Mouse (Mus musculus): ENCODE results near the gene Mbtps1. TPM values are rescaled to one million over a fixed set of nuclear protein-coding genes. Genes with fewer than 3 reads are reported as not detected.
A peak's percentile ranks its signal among the peaks of the same experiment; 100 is the strongest.

The Mbtps1 gene
- polyA plus RNA-seq (2016; fragmentation: Nextera tagmentation; extraction: Ambion mirVana), result 96.7 and 110 TPM in 2 replicates

- Histone ChIP-seq H3K9ac (replicated peaks) (peak within 1 kb of the TSS; percentile 90), H3K27ac (replicated peaks) (peak within 1 kb of the TSS; percentile 95), H3K4me3 (peak within 1 kb of the TSS; percentile 89), H3K4me1 (peaks cover 21% of the 10 kb centered on the region), H3K36me3 (peaks cover 23% of the 10 kb centered on the region), H3K9me3 (no peaks in the 10 kb centered on the region), H3K4me2 (replicated peaks) (peak within 1 kb of the TSS; percentile 83), H3K27me3 (no peaks in the 10 kb centered on the region)
- WGBS, result 8% methylated on average over 44 of the region's 63 CpGs
- peak; percentile 95 for ATAC-seq (ENCODE audit: low FRiP score, low read depth)
Observed at GRCm38 (mm10) chr8:119558603-119559401, at the start of gene Mbtps1. TSS of gene Mbtps1 (minus strand) at chr8:119558735.

- no peak overlapping the region for H3K4me3 ChIP-seq
- WGBS, result 78% methylated on average over 2 of the region's 2 CpGs
- H3K9me3 ChIP-seq, result peaks cover 6% of the 10 kb centered on the region; the same call in 1 of the 2 replicates
- no peak for ATAC-seq (ENCODE audit: low FRiP score, low read depth)
- H3K4me2 ChIP-seq (replicated peaks), result no peak overlapping the region
- no peak overlapping the region for H3K9ac ChIP-seq (replicated peaks)
- no peak overlapping the region for H3K27ac ChIP-seq (replicated peaks)
- H3K27me3 ChIP-seq, result no peaks in the 10 kb centered on the region
- peaks cover 11% of the 10 kb centered on the region for H3K4me1 ChIP-seq
- peaks cover 17% of the 10 kb centered on the region for H3K36me3 ChIP-seq
Observed at GRCm38 (mm10) chr8:119606224-119606623, 47.7 kb upstream of the Mbtps1 start.

GRCm38 (mm10) chr8:119604996-119605395, 46.5 kb upstream of the Mbtps1 start, which contains the start of gene Taf1c:
TSS of gene Taf1c (minus strand) at chr8:119605222.
- Histone ChIP-seq H3K9me3 (peaks cover 6% of the 10 kb centered on the region; the same call in 1 of the 2 replicates), H3K27ac (replicated peaks) (no peak within 1 kb of the TSS), H3K9ac (replicated peaks) (peak within 1 kb of the TSS; percentile 79), H3K4me2 (replicated peaks) (peak within 1 kb of the TSS; percentile 93), H3K27me3 (no peaks in the 10 kb centered on the region), H3K4me1 (peaks cover 11% of the 10 kb centered on the region), H3K36me3 (peaks cover 29% of the 10 kb centered on the region), H3K4me3 (peak within 1 kb of the TSS; percentile 81)
- peak; percentile 86 for ATAC-seq (ENCODE audit: low FRiP score, low read depth)
- under 1% methylated on average over 23 of the region's 23 CpGs for WGBS

- Histone ChIP-seq H3K4me2 (replicated peaks) (peak overlapping the region; percentile 93), H3K9me3 (peaks cover 6% of the 10 kb centered on the region; the same call in 1 of the 2 replicates), H3K4me3 (peak overlapping the region; percentile 81), H3K27me3 (no peaks in the 10 kb centered on the region), H3K27ac (replicated peaks) (no peak overlapping the region), H3K36me3 (peaks cover 35% of the 10 kb centered on the region), H3K9ac (replicated peaks) (peak overlapping the region; percentile 79), H3K4me1 (peaks cover 11% of the 10 kb centered on the region)
- no peak for ATAC-seq (ENCODE audit: low FRiP score, low read depth)
- 42% methylated on average over 12 of the region's 12 CpGs for WGBS
Observed at GRCm38 (mm10) chr8:119604398-119604803, 45.9 kb upstream of the Mbtps1 start.

- Histone ChIP-seq H3K36me3 (peaks cover 42% of the 10 kb centered on the region), H3K4me1 (peaks cover 11% of the 10 kb centered on the region), H3K9ac (replicated peaks) (peak overlapping the region; percentile 79), H3K27ac (replicated peaks) (no peak overlapping the region), H3K4me3 (peak overlapping the region; percentile 81; the same call in 1 of the 2 replicates), H3K27me3 (no peaks in the 10 kb centered on the region), H3K4me2 (replicated peaks) (peak overlapping the region; percentile 93), H3K9me3 (peaks cover 2% of the 10 kb centered on the region; the same call in 1 of the 2 replicates)
- no peak for ATAC-seq (ENCODE audit: low FRiP score, low read depth)
- 93% methylated on average over 4 of the region's 4 CpGs for WGBS
Observed at GRCm38 (mm10) chr8:119603771-119604170, 45.2 kb upstream of the Mbtps1 start.

- ATAC-seq (ENCODE audit: low FRiP score, low read depth), result no peak
- H3K4me3 ChIP-seq, result no peak overlapping the region
- H3K27me3 ChIP-seq, result no peaks in the 10 kb centered on the region
- H3K9ac ChIP-seq (replicated peaks), result no peak overlapping the region
- no peaks in the 10 kb centered on the region for H3K9me3 ChIP-seq
- no peak overlapping the region for H3K4me2 ChIP-seq (replicated peaks)
- 86% methylated on average over 7 of the region's 7 CpGs for WGBS
- peaks cover 8% of the 10 kb centered on the region; the same call in 1 of the 2 replicates for H3K4me1 ChIP-seq
- peaks cover 4% of the 10 kb centered on the region; the same call in 1 of the 2 replicates for H3K36me3 ChIP-seq
- H3K27ac ChIP-seq (replicated peaks), result no peak overlapping the region
Observed at GRCm38 (mm10) chr8:119591456-119591855, 32.9 kb upstream of the Mbtps1 start.

- peaks cover 13% of the 10 kb centered on the region for H3K4me1 ChIP-seq
- H3K4me2 ChIP-seq (replicated peaks), result no peak overlapping the region
- H3K27ac ChIP-seq (replicated peaks), result no peak overlapping the region
- H3K4me3 ChIP-seq, result no peak overlapping the region
- no peak for ATAC-seq (ENCODE audit: low FRiP score, low read depth)
- H3K36me3 ChIP-seq, result no peaks in the 10 kb centered on the region
- 79% methylated on average over 14 of the region's 14 CpGs for WGBS
- H3K27me3 ChIP-seq, result 0 out of 2 replicates have a peak, but pooled peaks cover 5% of the 10 kb centered on the region
- H3K9me3 ChIP-seq, result no peaks in the 10 kb centered on the region
- no peak overlapping the region for H3K9ac ChIP-seq (replicated peaks)
Observed at GRCm38 (mm10) chr8:119590348-119590747, 31.8 kb upstream of the Mbtps1 start.

GRCm38 (mm10) chr8:119588844-119589243, 30.3 kb upstream of the Mbtps1 start:
- 0 out of 2 replicates have a peak, but pooled peaks cover 5% of the 10 kb centered on the region for H3K27me3 ChIP-seq
- H3K9me3 ChIP-seq, result no peaks in the 10 kb centered on the region
- H3K4me3 ChIP-seq, result no peak overlapping the region
- H3K36me3 ChIP-seq, result no peaks in the 10 kb centered on the region
- H3K9ac ChIP-seq (replicated peaks), result no peak overlapping the region
- H3K4me1 ChIP-seq, result peaks cover 9% of the 10 kb centered on the region
- 0 out of 2 replicates have a peak overlapping the region, but pooled peaks have one; percentile 20 for H3K27ac ChIP-seq (replicated peaks)
- H3K4me2 ChIP-seq (replicated peaks), result no peak overlapping the region
- WGBS, result 23% methylated on average over 10 of the region's 10 CpGs
- ATAC-seq (ENCODE audit: low FRiP score, low read depth), result no peak; the same call in 1 of the 2 replicates

- 69% methylated on average over 4 of the region's 4 CpGs for WGBS
- no peak overlapping the region for H3K4me2 ChIP-seq (replicated peaks)
- H3K9me3 ChIP-seq, result no peaks in the 10 kb centered on the region
- ATAC-seq (ENCODE audit: low FRiP score, low read depth), result no peak
- 0 out of 2 replicates have a peak, but pooled peaks cover 5% of the 10 kb centered on the region for H3K27me3 ChIP-seq
- peaks cover 9% of the 10 kb centered on the region for H3K4me1 ChIP-seq
- H3K27ac ChIP-seq (replicated peaks), result no peak overlapping the region
- H3K4me3 ChIP-seq, result no peak overlapping the region
- H3K9ac ChIP-seq (replicated peaks), result no peak overlapping the region
- no peaks in the 10 kb centered on the region for H3K36me3 ChIP-seq
Observed at GRCm38 (mm10) chr8:119588321-119588720, 29.8 kb upstream of the Mbtps1 start.

DNA sequence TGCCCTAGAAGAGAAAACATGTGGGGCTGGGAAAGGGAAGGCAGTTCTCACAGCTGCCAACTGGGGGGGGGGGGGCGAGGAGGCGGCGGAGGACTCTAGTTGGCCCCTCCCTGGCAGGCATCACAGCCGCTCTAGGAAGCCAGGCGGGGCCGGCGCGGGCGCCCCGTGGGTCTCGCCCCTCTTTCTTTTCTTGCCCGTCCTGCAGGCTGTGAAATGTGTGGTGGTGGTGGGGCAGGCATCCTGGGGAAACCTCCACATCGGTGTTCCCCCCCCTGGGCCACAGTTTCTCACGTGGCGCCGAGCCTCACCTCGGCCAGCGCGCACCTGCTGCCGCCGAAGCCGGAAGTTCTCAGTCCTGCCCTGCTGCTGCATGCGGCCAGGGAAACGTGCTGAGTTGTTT, 27.4 kb upstream of the Mbtps1 start:
- Histone ChIP-seq H3K27me3 (peaks cover 8% of the 10 kb centered on the region; the same call in 1 of the 2 replicates), H3K4me1 (peaks cover 9% of the 10 kb centered on the region), H3K4me3 (peak overlapping the region; percentile 28), H3K27ac (replicated peaks) (no peak overlapping the region), H3K9ac (replicated peaks) (peak overlapping the region; percentile 29; the same call in 1 of the 2 replicates), H3K9me3 (no peaks in the 10 kb centered on the region), H3K36me3 (no peaks in the 10 kb centered on the region), H3K4me2 (replicated peaks) (peak overlapping the region; percentile 52)
- ATAC-seq (ENCODE audit: low FRiP score, low read depth), result no peak
- 24% methylated on average over 24 of the region's 24 CpGs for WGBS

- H3K4me2 ChIP-seq (replicated peaks), result no peak overlapping the region
- peaks cover under 1% of the 10 kb centered on the region; the same call in 1 of the 2 replicates for H3K4me1 ChIP-seq
- no peak overlapping the region for H3K27ac ChIP-seq (replicated peaks)
- no peak for ATAC-seq (ENCODE audit: low FRiP score, low read depth)
- H3K27me3 ChIP-seq, result peaks cover 38% of the 10 kb centered on the region
- no peak overlapping the region for H3K9ac ChIP-seq (replicated peaks)
- H3K4me3 ChIP-seq, result no peak overlapping the region
- H3K36me3 ChIP-seq, result no peaks in the 10 kb centered on the region
- WGBS, result 84% methylated on average over 5 of the region's 5 CpGs
- no peaks in the 10 kb centered on the region for H3K9me3 ChIP-seq
Observed at GRCm38 (mm10) chr8:119580441-119581161, 22.1 kb upstream of the Mbtps1 start.

Measured in midbrain, embryonic 12.5 days (tissue).